Mouse (Mus musculus) stomach, embryonic 16.5 days (tissue): Measurements from ENCODE around the gene Mgat5b. TPM values are rescaled to one million over a fixed set of nuclear protein-coding genes. Genes with fewer than 3 reads are reported as not detected.

Experiments
- ATAC-seq: fragments of 200-750 bp; cut with Nextera tagmentation; 2 replicates; pipeline ENCODE4 v1.8.0; 2017; ENCODE audit warnings: moderate number of reproducible peaks, moderate TSS enrichment; ENCODE audit not compliant: insufficient read depth, low FRiP score
- H3K27ac ChIP-seq: fragments of 300-500 bp; sonication (generic); 2 replicates; pipeline ENCODE4 v1.5.1; 2014; ENCODE audit warnings: low read length
- H3K27me3 ChIP-seq: fragments of 300-500 bp; sonication (generic); 2 replicates; pipeline ENCODE4 v1.6.1; 2014; ENCODE audit warnings: low read length, control low read depth, mixed read lengths; ENCODE audit not compliant: control insufficient read depth, insufficient read depth
- H3K36me3 ChIP-seq: fragments of 300-500 bp; sonication (generic); 2 replicates; pipeline ENCODE4 v1.6.1; 2014; ENCODE audit warnings: low read length; ENCODE audit not compliant: control insufficient read depth, insufficient read depth
- H3K4me1 ChIP-seq: fragments of 300-500 bp; sonication (generic); 2 replicates; pipeline ENCODE4 v1.6.1; 2014; ENCODE audit warnings: low read length, control low read depth, mixed read lengths; ENCODE audit not compliant: control insufficient read depth, insufficient read depth
- H3K4me2 ChIP-seq: fragments of 300-500 bp; sonication (generic); 2 replicates; pipeline ENCODE4 v1.6.1; 2014; ENCODE audit warnings: low read depth, low read length, mixed read lengths
- H3K4me3 ChIP-seq: fragments of 300-500 bp; sonication (generic); replicated peaks from 2 replicates; pipeline ENCODE4 v1.5.1; 2014; ENCODE audit warnings: mild to moderate bottlenecking, low read length
- H3K9ac ChIP-seq: fragments of 300-500 bp; sonication (generic); 2 replicates; pipeline ENCODE4 v1.6.1; 2014; ENCODE audit warnings: low read length
- H3K9me3 ChIP-seq: fragments of 300-500 bp; sonication (generic); replicated peaks from 2 replicates; pipeline ENCODE4 v1.6.1; 2016; ENCODE audit warnings: low read length, control low read depth; ENCODE audit not compliant: control insufficient read depth
- WGBS: fragments of 180-500 bp; shearing (Covaris S2); extraction: QIAGEN DNeasy Blood & Tissue Kit; methylation state at CpG from one replicate; pipeline ENCODE4 v1.1.7; 2014; 5-methylcytosine and 5-hydroxymethylcytosine counted together
- polyA plus RNA-seq: library from polyadenylated mRNA; unstranded; fragments of >200 nt; fragmentation: Nextera tagmentation; extraction: Ambion mirVana; gene quantifications from 2 replicates; pipeline ENCODE4 v1.2.1, GENCODE M21; 2015

Gene Mgat5b
- polyA plus RNA-seq, 1 experiment from 2014 or later, result 0.50 TPM

DNA sequence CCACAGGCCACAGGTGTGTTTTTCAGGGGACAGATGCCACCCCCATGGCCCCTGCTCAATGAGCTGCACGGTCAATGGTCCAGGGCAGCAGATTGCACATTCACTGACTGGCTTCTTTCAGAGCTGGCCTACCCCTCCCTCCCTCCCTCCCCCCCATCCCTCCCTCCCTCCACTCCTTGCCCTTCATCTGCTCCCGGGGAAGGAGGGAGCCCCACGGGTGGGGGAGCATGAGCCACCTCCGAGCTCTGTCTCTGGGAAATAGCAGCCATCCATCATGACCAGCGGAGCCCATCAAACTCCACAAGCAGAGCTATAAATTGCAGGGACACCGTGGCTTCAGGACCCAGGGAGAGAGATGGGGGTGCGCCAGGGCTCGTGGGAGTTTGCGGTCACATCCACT, 16.7 kb downstream of the Mgat5b start:
- Histone ChIP-seq H3K9me3 (no peaks in the 10 kb centered on the region), H3K27ac (no peak overlapping the region), H3K4me3 (no peak overlapping the region), H3K27me3 (no peaks in the 10 kb centered on the region), H3K4me1 (0 out of 2 replicates have a peak, but pooled peaks cover 3% of the 10 kb centered on the region), H3K4me2 (no peak overlapping the region), H3K36me3 (no peaks in the 10 kb centered on the region), H3K9ac (no peak overlapping the region)
- ATAC-seq, result no peak
- WGBS, result 33% methylated on average over 8 of the region's 9 CpGs

- H3K27ac ChIP-seq, result no peak overlapping the region
Observed at GRCm38 (mm10) chr11:116935917-116936316, 17.3 kb downstream of the Mgat5b start.

GRCm38 (mm10) chr11:116937141-116937540, 18.5 kb downstream of the Mgat5b start:
- no peaks in the 10 kb centered on the region for H3K36me3 ChIP-seq
- H3K27me3 ChIP-seq, result no peaks in the 10 kb centered on the region; the same call in 1 of the 2 replicates
- H3K9me3 ChIP-seq, result no peaks in the 10 kb centered on the region
- H3K27ac ChIP-seq, result no peak overlapping the region
- 0 out of 2 replicates have a peak, but pooled peaks cover 3% of the 10 kb centered on the region for H3K4me1 ChIP-seq
- WGBS, result 25% methylated on average over 10 of the region's 10 CpGs
- no peak for ATAC-seq
- H3K4me2 ChIP-seq, result no peak overlapping the region
- no peak overlapping the region for H3K4me3 ChIP-seq
- no peak overlapping the region for H3K9ac ChIP-seq

More at GRCm38 (mm10) chr11:116935917-116936316, 17.3 kb downstream of the Mgat5b start:
- ATAC-seq, result no peak
- Histone ChIP-seq H3K4me3 (no peak overlapping the region), H3K4me1 (0 out of 2 replicates have a peak, but pooled peaks cover 3% of the 10 kb centered on the region), H3K36me3 (no peaks in the 10 kb centered on the region), H3K9ac (no peak overlapping the region), H3K4me2 (no peak overlapping the region), H3K9me3 (no peaks in the 10 kb centered on the region), H3K27me3 (no peaks in the 10 kb centered on the region)
- WGBS, result 54% methylated on average over 9 of the region's 9 CpGs

DNA sequence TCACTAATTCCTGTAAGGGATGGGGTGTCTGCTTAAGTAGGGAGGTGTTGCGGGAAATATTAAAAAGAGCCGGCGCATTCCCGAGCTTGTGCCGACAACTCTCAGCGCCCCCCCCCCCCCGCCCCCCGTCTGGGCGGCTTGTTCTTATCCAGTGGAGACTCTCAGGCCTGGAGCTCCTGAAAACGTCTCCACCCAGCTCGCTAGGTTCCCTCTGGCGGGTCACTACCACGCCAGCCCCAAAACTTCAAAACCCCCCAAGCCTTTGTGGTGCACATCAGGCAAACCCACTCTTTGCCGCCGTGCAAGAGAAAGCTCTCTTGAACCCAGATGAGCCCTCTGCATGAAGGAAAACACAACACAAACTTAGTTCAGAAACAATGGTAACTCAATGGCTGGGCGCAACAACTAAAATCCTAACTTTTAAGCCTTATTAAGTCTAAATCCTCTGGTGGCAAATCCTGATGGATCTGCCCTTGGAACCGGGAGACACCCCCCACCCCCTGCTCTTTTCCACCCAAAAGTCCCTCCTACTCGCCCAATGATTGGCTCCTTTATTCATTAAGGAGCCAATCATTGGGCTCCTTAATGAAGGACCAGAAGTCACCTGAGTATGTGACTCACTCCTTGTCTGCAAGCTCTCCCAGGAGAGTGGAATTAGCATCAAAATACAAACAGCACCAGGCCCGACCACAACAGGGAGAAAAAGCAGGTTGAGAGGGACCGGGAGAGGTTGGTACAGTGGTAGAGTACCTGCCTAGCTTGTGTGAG, 21.6 kb downstream of the Mgat5b start:
- Histone ChIP-seq H3K9ac (peak overlapping the region; percentile 62; the same call in 1 of the 2 replicates), H3K27ac (no peak overlapping the region), H3K4me3 (peak overlapping the region; percentile 36), H3K9me3 (no peaks in the 10 kb centered on the region), H3K27me3 (no peaks in the 10 kb centered on the region; the same call in 1 of the 2 replicates), H3K4me1 (0 out of 2 replicates have a peak, but pooled peaks cover 3% of the 10 kb centered on the region), H3K36me3 (no peaks in the 10 kb centered on the region), H3K4me2 (peak overlapping the region; percentile 62)
- ATAC-seq, result no peak
- WGBS, result 8% methylated on average over 20 of the region's 20 CpGs

- H3K9me3 ChIP-seq, result no peaks in the 10 kb centered on the region
- H3K4me1 ChIP-seq, result no peaks in the 10 kb centered on the region
- no peak overlapping the region for H3K27ac ChIP-seq
- no peak for ATAC-seq
- no peaks in the 10 kb centered on the region; the same call in 1 of the 2 replicates for H3K27me3 ChIP-seq
- H3K4me3 ChIP-seq, result no peak overlapping the region
- no peak overlapping the region for H3K4me2 ChIP-seq
- WGBS, result 47% methylated on average over 4 of the region's 4 CpGs
- no peak overlapping the region for H3K9ac ChIP-seq
- H3K36me3 ChIP-seq, result no peaks in the 10 kb centered on the region
Observed at GRCm38 (mm10) chr11:116944346-116944745, 25.7 kb downstream of the Mgat5b start.

DNA sequence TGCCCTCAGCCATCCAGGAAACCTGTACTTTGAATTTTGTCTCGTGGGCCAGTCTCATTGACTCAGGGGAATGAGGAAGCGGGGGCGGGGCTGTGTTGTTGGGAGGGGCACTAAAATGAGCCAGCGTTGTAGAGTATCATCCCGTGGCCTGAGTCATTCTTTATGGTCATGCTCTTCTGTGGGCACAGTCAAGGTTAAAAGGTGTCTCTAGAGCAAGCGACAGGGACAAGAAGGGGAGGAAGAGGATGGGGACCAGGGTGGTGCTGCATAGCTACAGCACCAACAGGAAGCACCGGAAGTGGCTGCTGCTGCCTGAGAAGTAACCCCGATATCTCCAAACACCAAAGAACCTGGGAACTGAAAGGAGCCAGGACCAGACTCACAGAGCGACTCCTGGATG, 31.2 kb downstream of the Mgat5b start:
- Histone ChIP-seq H3K9ac (no peak overlapping the region), H3K4me1 (no peaks in the 10 kb centered on the region; the same call in 1 of the 2 replicates), H3K4me2 (no peak overlapping the region), H3K4me3 (no peak overlapping the region), H3K27me3 (no peaks in the 10 kb centered on the region), H3K36me3 (no peaks in the 10 kb centered on the region), H3K9me3 (no peaks in the 10 kb centered on the region), H3K27ac (no peak overlapping the region)
- no peak for ATAC-seq
- 54% methylated on average over 9 of the region's 9 CpGs for WGBS

DNA sequence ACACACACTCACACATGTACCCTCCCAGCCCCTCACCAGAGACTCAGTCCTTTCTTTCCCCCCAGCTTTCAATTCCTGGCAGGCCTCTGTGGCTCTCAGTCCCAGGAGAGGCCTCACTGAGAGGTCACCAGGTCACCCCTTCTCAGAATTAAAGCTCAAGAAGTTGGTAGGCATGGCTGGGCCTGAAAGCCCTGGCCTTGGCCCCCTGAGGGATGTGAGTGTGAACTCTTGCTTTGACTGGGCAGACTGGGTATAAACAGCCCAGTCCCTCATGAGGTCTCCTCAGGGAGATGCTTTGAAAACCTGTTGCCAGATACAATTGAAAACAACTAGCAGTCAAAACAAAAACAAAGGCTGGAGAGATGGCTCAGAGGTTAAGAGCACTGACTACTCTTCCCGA, 32.8 kb downstream of the Mgat5b start:
- Histone ChIP-seq H3K27me3 (no peaks in the 10 kb centered on the region), H3K36me3 (no peaks in the 10 kb centered on the region), H3K4me2 (no peak overlapping the region), H3K9ac (no peak overlapping the region), H3K9me3 (no peaks in the 10 kb centered on the region), H3K4me1 (no peaks in the 10 kb centered on the region; the same call in 1 of the 2 replicates), H3K27ac (no peak overlapping the region), H3K4me3 (no peak overlapping the region)
- ATAC-seq, result no peak
- WGBS, result 50% methylated on average over 1 of the region's 1 CpGs

DNA sequence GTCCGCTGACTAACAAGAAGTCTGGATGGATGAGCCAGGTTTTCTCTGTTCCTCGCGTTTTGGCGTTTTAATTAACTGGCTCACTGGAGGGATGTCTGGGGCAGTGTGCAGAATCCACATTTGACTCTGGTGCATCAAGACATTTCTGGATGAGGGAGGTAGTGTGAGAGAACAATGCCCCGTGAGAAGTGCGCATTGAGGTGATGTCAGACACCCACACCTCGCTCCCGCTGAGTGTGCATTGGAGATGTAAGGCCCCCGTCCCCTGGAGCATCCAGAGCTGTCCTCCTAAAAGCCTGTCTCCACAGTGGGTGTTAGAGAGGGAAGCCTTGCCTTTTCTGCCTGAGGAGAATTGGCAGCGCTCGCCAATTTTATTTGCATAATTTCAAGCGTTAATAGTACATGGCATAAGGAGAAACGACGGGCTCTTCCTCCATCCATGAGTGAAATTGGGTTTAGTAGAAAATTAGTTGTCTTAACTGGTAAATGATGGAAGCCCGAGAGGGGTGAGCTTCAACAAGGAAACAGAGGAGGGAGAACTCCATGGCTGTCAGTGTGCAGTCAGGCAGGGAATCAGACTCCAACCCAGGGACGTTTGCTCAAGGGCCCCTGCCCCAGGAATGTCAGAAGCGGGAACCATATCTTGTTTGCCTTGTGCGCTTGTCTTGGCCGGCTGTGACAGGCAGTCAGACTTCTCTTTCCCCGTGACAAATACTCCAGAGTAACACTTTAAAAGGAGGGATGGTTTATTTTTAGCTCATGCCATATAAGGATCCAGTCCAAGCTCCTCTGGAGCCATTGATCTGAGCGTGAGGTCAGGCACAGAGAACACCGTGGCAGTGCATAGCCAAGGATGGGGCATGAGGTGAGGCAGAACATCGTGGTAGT, 35.8 kb downstream of the Mgat5b start:
- Histone ChIP-seq H3K9ac (no peak overlapping the region), H3K27ac (peak overlapping the region; percentile 72; the same call in 1 of the 2 replicates), H3K27me3 (no peaks in the 10 kb centered on the region), H3K4me2 (no peak overlapping the region), H3K36me3 (no peaks in the 10 kb centered on the region), H3K9me3 (no peaks in the 10 kb centered on the region), H3K4me3 (no peak overlapping the region), H3K4me1 (no peaks in the 10 kb centered on the region; the same call in 1 of the 2 replicates)
- ATAC-seq, result peak; percentile 46; the same call in 1 of the 2 replicates
- WGBS, result 64% methylated on average over 23 of the region's 23 CpGs

DNA sequence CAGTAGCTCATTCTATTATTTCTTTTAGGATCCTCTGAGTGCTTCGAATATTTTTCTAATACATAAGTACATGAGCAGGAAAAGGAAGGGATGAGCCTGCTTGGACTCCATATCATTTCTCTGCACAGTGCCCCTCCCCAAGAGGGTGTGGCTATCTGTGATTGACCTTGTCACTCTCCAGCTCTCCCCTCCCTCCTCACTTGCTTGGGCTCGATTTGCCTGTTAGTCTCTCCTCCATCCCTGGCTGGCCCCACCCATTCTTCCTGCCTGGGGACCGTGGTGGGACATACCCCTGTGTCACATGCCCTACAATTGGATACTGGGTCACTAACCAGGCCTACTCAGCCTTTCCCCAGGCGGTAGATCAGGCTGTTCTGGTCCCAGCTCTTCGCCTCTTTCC, 39.9 kb downstream of the Mgat5b start:
- no peaks in the 10 kb centered on the region; the same call in 1 of the 2 replicates for H3K4me1 ChIP-seq
- no peaks in the 10 kb centered on the region for H3K36me3 ChIP-seq
- no peak for ATAC-seq
- no peak overlapping the region for H3K27ac ChIP-seq
- no peak overlapping the region for H3K4me3 ChIP-seq
- 44% methylated on average over 5 of the region's 5 CpGs for WGBS
- no peaks in the 10 kb centered on the region for H3K27me3 ChIP-seq
- no peak overlapping the region for H3K4me2 ChIP-seq
- H3K9ac ChIP-seq, result no peak overlapping the region
- no peaks in the 10 kb centered on the region for H3K9me3 ChIP-seq
